Mouse (Mus musculus) heart, embryonic 10.5 days (tissue): Measurements from ENCODE around the gene Foxa1. TPM values are rescaled to one million over a fixed set of nuclear protein-coding genes. Genes with fewer than 3 reads are reported as not detected.

Experiments used
- DNase-seq: peaks from one replicate; pipeline ENCODE4 v3.0.0-alpha.2; 2017; ENCODE audit warnings: low spot score
- H3K27ac ChIP-seq: fragments of 300-500 bp; sonication (generic); 2 replicates; pipeline ENCODE4 v1.5.1; 2016; ENCODE audit warnings: mild to moderate bottlenecking
- H3K27me3 ChIP-seq: fragments of 300-500 bp; sonication (generic); 2 replicates; pipeline ENCODE4 v1.6.1; 2016; ENCODE audit warnings: mild to moderate bottlenecking; ENCODE audit not compliant: poor library complexity, insufficient read depth, severe bottlenecking
- H3K36me3 ChIP-seq: fragments of 300-500 bp; sonication (generic); 2 replicates; pipeline ENCODE4 v1.6.1; 2016; ENCODE audit warnings: mild to moderate bottlenecking, moderate library complexity
- H3K4me1 ChIP-seq: fragments of 300-500 bp; sonication (generic); 2 replicates; pipeline ENCODE4 v1.6.1; 2016; ENCODE audit warnings: mild to moderate bottlenecking
- H3K4me3 ChIP-seq: fragments of 300-500 bp; sonication (generic); 2 replicates; pipeline ENCODE4 v1.5.1; 2016; ENCODE audit warnings: mild to moderate bottlenecking, moderate library complexity
- H3K9me3 ChIP-seq: fragments of 300-500 bp; sonication (generic); 2 replicates; pipeline ENCODE4 v1.6.1; 2016; ENCODE audit warnings: mild to moderate bottlenecking, moderate library complexity
- WGBS: fragments of 180-500 bp; shearing (Covaris S2); methylation state at CpG from one replicate; pipeline ENCODE4 v1.1.7; 2016; 5-methylcytosine and 5-hydroxymethylcytosine counted together
- polyA plus RNA-seq: library from polyadenylated mRNA; unstranded; fragments of >200 nt; fragmentation: Nextera tagmentation; extraction: Ambion mirVana; gene quantifications from 2 replicates; pipeline ENCODE4 v1.2.1, GENCODE M21; 2016

The Foxa1 gene
- polyA plus RNA-seq, 1 experiment from 2014 or later: 0.77 TPM

DNA sequence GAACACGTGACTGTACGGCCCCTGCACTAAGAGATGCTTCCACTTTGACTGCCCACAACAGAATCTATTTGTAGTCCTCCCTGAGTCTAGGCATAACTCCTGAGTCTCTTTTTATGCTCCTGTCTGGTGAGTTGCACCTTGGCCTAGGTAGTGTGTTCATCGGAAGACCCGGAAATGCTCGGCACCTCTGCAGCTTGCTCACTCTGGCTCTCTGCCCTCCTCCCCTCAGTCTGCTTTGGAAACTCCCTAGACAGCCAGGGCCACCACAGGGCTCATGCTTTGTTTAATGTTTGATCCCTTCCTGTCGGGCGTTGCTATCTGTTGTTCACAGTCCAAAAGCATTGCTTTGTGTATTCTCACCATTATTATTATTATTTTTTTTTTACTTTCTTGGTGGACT, 41.4 kb downstream of the Foxa1 start:
- no peaks in the 10 kb centered on the region for H3K27me3 ChIP-seq
- WGBS: 76% methylated on average over 7 of the region's 7 CpGs
- H3K27ac ChIP-seq: no peak overlapping the region
- no peaks in the 10 kb centered on the region for H3K9me3 ChIP-seq
- H3K4me1 ChIP-seq: no peaks in the 10 kb centered on the region
- H3K4me3 ChIP-seq: no peak overlapping the region
- no peak for DNase-seq
- H3K36me3 ChIP-seq: no peaks in the 10 kb centered on the region

DNA sequence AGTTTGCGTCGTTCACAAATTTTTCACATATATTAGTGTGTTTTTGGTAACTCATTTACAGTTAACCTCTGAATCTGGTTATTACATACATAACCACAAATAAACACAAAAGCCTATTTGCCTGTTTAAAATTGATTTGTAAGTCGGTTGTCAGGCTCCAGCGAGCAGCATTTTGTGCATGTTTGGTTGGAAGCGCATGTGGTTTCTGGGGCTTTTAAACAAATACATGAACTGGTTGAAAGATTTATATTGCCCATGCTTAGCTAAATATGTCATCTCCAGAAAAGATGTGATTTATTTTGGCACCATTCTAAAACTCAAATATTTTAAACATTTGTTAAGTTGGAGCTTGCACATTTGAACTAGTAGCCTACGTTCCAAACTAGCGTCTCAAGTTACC, 46.5 kb downstream of the Foxa1 start:
- Histone ChIP-seq H3K4me1 (no peaks in the 10 kb centered on the region), H3K27me3 (no peaks in the 10 kb centered on the region), H3K36me3 (no peaks in the 10 kb centered on the region), H3K9me3 (no peaks in the 10 kb centered on the region), H3K27ac (no peak overlapping the region), H3K4me3 (no peak overlapping the region)
- WGBS: 86% methylated on average over 7 of the region's 7 CpGs
- DNase-seq: no peak

DNA sequence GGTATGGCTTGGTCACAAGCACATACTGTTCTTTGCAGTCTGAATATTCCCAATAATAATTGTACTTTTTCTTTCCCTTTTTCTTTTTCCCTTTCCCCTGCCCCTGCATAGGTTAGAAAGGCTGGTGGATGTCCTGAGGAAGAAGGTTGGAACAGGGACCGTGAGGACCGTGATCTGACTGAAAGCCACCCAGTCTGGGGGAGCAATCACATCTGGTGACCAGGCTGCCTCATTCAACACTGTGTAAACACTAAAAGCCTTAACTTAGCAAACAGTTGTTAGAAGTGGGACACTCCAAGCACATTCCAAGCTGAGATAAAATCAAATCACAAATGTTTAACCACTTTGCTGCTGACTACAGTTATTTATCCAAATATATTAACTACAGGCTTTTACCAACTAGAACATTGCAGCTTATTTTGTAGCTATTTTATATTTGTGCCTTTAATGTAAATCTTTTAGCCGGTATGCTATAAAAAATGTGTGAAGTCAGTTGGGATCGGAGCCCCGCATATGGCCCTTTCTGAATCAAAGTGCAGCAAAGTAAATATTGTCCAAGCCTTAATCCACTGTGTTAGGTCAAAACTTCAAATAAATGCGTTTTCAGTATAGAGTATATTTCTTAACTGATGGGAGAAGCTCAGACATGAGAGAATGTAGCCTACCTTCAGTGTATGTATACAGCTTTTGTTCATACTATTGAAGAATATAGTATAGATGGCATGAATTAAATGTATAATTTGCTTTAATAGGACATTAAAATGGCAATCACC, 50.2 kb downstream of the Foxa1 start:
- H3K27me3 ChIP-seq: no peaks in the 10 kb centered on the region
- no peak for DNase-seq
- H3K36me3 ChIP-seq: no peaks in the 10 kb centered on the region
- no peak overlapping the region for H3K27ac ChIP-seq
- H3K4me3 ChIP-seq: no peak overlapping the region
- no peaks in the 10 kb centered on the region for H3K4me1 ChIP-seq
- no peaks in the 10 kb centered on the region for H3K9me3 ChIP-seq
- WGBS: 54% methylated on average over 6 of the region's 6 CpGs

Other genes starting within 250 kb of the Foxa1 start
- gene Ttc6, start 17.2 kb upstream of the Foxa1 start, polyA plus RNA-seq: 0.25 and 0.62 TPM in 2 replicates